Mouse (Mus musculus) right cerebral cortex, adult 18-20 months (tissue): Measurements from ENCODE around the gene Morn3.
"Not testable (repeated sequence)": the region's sequence is repeated elsewhere in the genome, so short reads cannot be mapped to it uniquely, and the experiment has no call there.

ENCODE experiments used
- DNase-seq: peaks from one replicate; pipeline ENCODE4 v3.0.0; 2022; ENCODE audit warnings: mixed read lengths

Morn3 gene

GRCm38 (mm10) chr5:123046916-123047315, at the start of gene Morn3:
TSS of gene Morn3 (minus strand) at chr5:123047016.
- DNase-seq, result no peak

- DNase-seq, result no peak
These were observed 49.5 kb upstream of the Morn3 start for GRCm38 (mm10) chr5:123096299-123096698.

GRCm38 (mm10) chr5:123094238-123094991, 47.6 kb upstream of the Morn3 start:
- DNase-seq, result no peak

DNA sequence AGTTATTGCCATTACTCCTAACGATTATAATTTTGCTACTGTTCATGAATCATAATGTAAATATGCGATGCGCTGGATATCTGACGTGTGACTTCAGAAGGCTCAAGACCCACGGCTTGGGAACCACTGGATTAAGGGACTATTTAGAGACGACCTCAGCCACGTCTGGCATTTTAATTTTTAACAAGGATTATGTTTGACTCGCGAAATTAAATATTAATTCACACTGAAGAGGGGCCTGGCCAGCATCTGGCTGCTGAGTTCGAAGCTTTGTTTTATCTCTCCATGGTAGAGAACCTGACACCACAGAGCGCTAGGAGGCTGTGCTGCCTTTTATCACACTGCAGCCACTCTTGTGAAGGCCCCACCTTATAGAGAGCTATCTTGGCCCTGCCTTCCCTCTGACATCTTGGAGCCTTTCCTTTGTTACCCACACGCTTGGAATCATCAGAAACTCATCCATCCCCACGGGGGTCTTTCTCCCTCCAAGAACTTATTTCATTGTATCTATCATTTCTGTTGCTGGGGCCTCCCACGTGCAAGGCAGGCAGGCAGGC, 46.3 kb upstream of the Morn3 start:
- no peak for DNase-seq

DNA sequence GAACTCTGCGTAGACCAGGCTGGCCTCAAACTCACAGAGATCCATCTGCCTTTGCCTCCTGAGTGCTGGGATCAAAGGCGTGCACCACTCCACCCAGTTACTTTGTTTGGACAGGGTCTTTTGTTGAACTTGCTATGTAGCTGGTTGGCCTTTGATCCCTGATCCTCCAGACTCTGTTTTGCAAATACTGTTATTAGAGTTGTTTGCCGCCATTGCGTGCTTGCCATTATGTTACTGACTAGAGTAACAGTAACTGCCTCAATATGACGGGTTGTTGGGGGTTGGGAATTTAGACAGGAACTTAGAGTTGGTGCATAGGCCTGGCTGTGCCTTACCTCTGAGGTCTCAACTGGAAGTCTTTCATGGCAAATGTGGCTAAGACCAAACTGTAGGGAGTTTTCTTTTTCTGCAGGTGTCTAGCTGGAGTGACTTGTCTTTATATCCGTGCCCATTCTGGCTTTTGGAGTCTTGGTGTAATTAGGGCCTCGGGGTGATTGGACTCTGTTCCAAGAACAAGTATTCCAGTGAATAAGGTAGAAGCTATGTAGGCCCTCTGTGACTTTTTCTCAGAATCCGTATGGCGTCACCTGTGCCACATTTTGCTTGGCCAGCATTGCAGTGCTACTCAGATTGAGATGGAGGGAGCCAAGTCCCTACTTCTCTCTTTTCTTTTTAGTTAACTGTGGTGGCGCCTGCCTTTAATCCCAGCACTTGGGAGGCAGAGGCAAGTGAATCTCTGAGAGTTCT, 43.9 kb upstream of the Morn3 start:
- no peak for DNase-seq

GRCm38 (mm10) chr5:123088784-123089183, 42.0 kb upstream of the Morn3 start:
- DNase-seq, result no peak

DNA sequence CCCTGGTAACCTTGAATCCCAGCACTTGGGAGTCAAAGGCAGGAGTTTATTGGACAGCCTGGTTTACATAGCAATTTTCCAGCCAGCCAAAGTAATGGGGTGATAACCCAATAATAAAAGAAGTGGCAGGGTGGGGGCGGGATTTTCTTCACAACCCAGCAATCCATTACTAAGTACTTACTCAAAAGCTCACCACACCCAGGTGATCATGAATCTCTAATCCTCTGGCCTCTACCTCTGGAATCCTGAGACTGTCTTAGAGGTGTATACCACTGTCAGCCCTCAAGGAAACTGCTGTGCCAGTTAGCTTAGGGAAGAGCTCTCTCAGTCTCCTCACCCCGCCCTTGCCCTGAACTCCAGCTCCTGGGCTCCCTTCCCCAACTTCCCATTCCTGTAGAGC, 39.7 kb upstream of the Morn3 start:
- DNase-seq, result no peak

GRCm38 (mm10) chr5:123083340-123084050, 36.7 kb upstream of the Morn3 start:
- no peak for DNase-seq

DNA sequence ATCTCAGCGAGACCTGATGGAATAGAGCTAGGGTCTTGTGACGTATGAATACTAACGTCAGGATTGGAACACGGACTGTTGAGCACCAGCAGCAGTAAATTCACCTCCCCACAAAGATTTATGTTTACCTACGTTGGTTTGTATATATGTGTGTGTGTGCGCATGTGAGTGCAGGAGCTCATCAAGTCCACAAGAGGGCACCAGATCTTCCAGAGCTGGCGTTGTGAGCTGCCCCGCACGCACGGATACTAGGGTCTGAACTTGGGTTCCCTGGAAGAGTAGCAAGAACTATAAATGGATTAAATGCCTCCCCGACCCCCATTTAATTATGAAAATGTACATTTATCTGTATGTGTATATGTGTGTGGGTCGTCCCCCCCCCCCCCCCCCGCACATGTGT, 33.7 kb upstream of the Morn3 start:
- DNase-seq, result no peak

DNA sequence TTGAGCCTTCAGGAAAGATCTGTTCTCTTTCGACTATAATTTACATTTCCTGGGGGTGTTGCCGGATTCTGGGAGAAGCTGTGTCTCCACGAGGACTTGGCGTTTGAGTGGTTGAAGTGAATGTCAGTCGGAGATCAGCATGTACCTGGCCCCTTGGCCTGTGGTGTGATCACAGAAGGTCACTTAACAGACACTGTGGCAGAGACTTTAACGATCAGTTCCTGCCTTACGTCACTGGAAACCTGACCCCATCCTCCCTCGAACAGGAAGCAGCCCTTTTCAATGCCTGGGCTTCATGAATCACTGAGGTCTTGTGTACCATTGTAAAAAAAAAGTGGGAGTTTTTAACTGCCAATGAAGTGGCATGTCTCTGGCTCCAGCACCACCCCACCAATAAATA, 33.2 kb upstream of the Morn3 start:
- DNase-seq, result no peak

- DNase-seq, result no peak
These were observed 32.8 kb upstream of the Morn3 start for GRCm38 (mm10) chr5:123079568-123079967.

DNA sequence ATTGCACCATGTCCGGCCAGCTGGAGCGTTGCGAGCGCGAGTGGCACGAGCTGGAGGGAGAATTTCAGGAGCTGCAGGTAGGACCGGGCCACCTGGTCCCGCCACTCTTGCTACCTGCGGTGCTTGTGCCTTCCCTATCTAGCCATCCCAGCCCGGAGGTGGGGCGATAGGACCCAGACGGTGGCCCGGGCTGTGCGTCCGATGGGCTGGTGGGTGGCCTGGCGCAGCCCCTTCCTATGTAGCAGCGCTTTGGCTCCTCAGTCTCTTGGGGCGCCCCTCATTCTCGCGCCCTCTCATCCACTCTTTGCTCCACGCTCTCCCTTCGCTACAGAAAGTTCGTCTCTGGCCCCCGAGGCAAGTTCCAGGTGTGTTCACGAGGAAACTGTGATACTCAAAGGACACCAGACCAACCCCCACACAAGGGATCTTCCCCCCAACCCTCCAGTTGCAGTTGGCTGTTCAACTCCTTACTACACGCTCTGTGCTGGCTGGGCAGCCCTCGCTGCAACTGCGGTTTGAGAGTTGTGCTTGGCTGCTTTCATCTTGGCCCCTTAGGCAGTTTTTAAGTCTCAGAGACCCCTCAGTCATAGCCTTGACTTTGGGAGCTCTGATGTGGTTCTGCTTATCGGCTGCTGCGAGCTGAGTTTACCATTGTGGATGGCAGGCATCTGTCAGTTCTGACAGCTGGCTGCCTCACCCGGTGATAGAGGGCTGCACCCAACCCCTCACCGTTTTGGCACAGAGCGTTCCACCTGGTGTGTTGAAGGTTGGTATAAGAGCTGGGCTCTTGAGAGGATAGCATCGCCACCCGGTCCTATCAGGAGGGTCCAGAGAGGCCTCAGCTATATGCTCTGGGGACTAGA, 29.8 kb upstream of the Morn3 start:
- no peak for DNase-seq

- peak; percentile 94 for DNase-seq
These were observed 29.0 kb upstream of the Morn3 start for GRCm38 (mm10) chr5:123075576-123076418.

DNA sequence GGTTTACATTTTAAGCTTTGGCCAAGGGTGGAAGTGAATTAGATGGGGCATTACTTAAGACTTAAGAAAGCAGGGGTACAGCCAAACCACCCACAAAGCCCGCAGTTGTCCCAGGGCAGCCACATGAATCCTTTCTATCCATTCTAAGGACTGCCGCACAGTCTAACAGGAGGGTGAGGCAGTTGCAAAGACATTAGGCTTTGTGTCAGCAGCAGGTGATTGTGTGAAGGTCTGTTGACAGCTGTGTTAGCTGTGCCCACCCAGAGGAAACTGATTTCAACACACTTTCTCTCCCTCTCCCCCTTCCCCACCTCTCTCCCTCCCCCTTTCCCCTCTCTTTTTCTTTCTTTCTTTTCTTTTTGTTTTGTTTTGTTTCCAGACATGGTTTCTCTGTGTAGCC, 21.9 kb upstream of the Morn3 start:
- no peak for DNase-seq

GRCm38 (mm10) chr5:123068115-123068514, 21.3 kb upstream of the Morn3 start, which contains the start of gene Tmem120b:
TSS of gene Tmem120b (plus strand) at chr5:123068415.
- DNase-seq, result no peak

- DNase-seq, result no peak
These were observed 20.7 kb upstream of the Morn3 start for GRCm38 (mm10) chr5:123067395-123067995.

- peak; percentile 72 for DNase-seq
These were observed 17.4 kb upstream of the Morn3 start for GRCm38 (mm10) chr5:123064207-123064606.

DNA sequence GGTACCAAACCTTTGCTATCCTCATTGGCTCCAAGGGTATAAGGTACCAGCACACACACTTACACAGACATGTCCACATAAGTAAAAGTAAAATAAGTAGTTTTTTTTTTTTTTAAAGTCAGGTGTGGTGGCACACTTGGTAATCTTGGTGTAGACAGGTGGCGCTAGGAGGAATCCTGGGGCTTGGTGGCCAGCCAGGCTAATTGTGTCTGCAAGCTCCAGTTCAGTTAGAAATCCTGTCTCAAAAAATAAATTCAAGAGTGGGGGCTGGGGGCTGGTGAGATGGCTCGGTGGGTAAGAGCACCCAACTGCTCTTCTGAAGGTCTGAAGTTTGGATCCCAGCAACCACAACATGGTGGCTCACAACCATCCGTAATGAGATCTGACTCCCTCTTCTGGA, 16.3 kb upstream of the Morn3 start:
- no peak for DNase-seq

DNA sequence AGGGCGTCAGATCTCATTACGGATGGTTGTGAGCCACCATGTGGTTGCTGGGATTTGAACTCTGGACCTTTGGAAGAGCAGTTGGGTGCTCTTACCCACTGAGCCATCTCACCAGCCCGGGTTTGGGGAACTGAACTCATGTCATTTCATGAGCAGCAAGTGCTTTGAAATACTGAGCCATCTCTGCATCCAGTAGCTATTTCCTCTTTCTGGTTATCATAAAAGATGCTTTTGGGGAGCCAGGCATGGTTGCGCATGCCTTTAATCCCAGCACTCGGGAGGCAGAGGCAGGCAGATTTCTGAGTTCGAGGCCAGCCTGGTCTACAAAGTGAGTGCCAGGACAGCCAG, 14.6 kb upstream of the Morn3 start:
- DNase-seq, result not testable (repeated sequence)

GRCm38 (mm10) chr5:123060706-123061401, 14.0 kb upstream of the Morn3 start:
- no peak for DNase-seq
